Mouse (Mus musculus): ENCODE data around the gene Amz1. TPM values are rescaled to one million over a fixed set of nuclear protein-coding genes. Genes with fewer than 3 reads are reported as not detected.
A peak's percentile ranks its signal among the peaks of the same experiment; 100 is the strongest.

Amz1 gene
- polyA plus RNA-seq, 1 experiment from 2014 or later = 2.9 TPM

GRCm38 (mm10) chr5:140695987-140696386 lies 27.9 kb upstream of the Amz1 start:
- H3K36me3 ChIP-seq (ENCODE audit: control insufficient read depth, insufficient read depth, low read length) = peaks cover 16% of the 10 kb centered on the region; the same call in 1 of the 2 replicates
- H3K4me3 ChIP-seq (ENCODE audit: low read depth, low read length) = no peak overlapping the region
- WGBS = 74% methylated on average over 7 of the region's 7 CpGs
- H3K4me2 ChIP-seq (ENCODE audit: low read depth, low read length) = no peak overlapping the region
- H3K9me3 ChIP-seq (ENCODE audit: control insufficient read depth, low read length) = no peaks in the 10 kb centered on the region
- no peak overlapping the region for H3K9ac ChIP-seq (replicated peaks; ENCODE audit: low read depth, low read length)
- no peaks in the 10 kb centered on the region for H3K27me3 ChIP-seq (ENCODE audit: control insufficient read depth, insufficient read depth, low read length)
- ATAC-seq (ENCODE audit: low read depth) = no peak
- peaks cover under 1% of the 10 kb centered on the region for H3K4me1 ChIP-seq (ENCODE audit: control insufficient read depth, insufficient read depth, low read length)
- H3K27ac ChIP-seq (ENCODE audit: low read depth, low read length) = no peak overlapping the region

- H3K27me3 ChIP-seq (ENCODE audit: control insufficient read depth, insufficient read depth, low read length) = no peaks in the 10 kb centered on the region
- peaks cover 15% of the 10 kb centered on the region for H3K4me1 ChIP-seq (ENCODE audit: control insufficient read depth, insufficient read depth, low read length)
- WGBS = 87% methylated on average over 9 of the region's 9 CpGs
- no peak overlapping the region for H3K27ac ChIP-seq (ENCODE audit: low read depth, low read length)
- no peak for ATAC-seq (ENCODE audit: low read depth)
- no peak overlapping the region for H3K4me2 ChIP-seq (ENCODE audit: low read depth, low read length)
- no peaks in the 10 kb centered on the region for H3K9me3 ChIP-seq (ENCODE audit: control insufficient read depth, low read length)
- no peak overlapping the region for H3K9ac ChIP-seq (replicated peaks; ENCODE audit: low read depth, low read length)
- no peak overlapping the region for H3K4me3 ChIP-seq (ENCODE audit: low read depth, low read length)
- H3K36me3 ChIP-seq (ENCODE audit: control insufficient read depth, insufficient read depth, low read length) = 0 out of 2 replicates have a peak, but pooled peaks cover 16% of the 10 kb centered on the region
Measured at GRCm38 (mm10) chr5:140699776-140700175, 24.2 kb upstream of the Amz1 start.

GRCm38 (mm10) chr5:140701661-140702060 lies 22.3 kb upstream of the Amz1 start:
- peaks cover 20% of the 10 kb centered on the region for H3K4me1 ChIP-seq (ENCODE audit: control insufficient read depth, insufficient read depth, low read length)
- no peaks in the 10 kb centered on the region for H3K9me3 ChIP-seq (ENCODE audit: control insufficient read depth, low read length)
- under 1% methylated on average over 24 of the region's 25 CpGs for WGBS
- no peak for ATAC-seq (ENCODE audit: low read depth)
- peak overlapping the region; percentile 70 for H3K4me2 ChIP-seq (ENCODE audit: low read depth, low read length)
- peak overlapping the region; percentile 82 for H3K9ac ChIP-seq (replicated peaks; ENCODE audit: low read depth, low read length)
- peak overlapping the region; percentile 87 for H3K27ac ChIP-seq (ENCODE audit: low read depth, low read length)
- no peaks in the 10 kb centered on the region for H3K27me3 ChIP-seq (ENCODE audit: control insufficient read depth, insufficient read depth, low read length)
- peak overlapping the region; percentile 83 for H3K4me3 ChIP-seq (ENCODE audit: low read depth, low read length)
- 0 out of 2 replicates have a peak, but pooled peaks cover 8% of the 10 kb centered on the region for H3K36me3 ChIP-seq (ENCODE audit: control insufficient read depth, insufficient read depth, low read length)

- Histone ChIP-seq H3K36me3 (ENCODE audit: control insufficient read depth, insufficient read depth, low read length) (0 out of 2 replicates have a peak, but pooled peaks cover 8% of the 10 kb centered on the region), H3K27ac (ENCODE audit: low read depth, low read length) (peak within 1 kb of the TSS; percentile 87), H3K4me3 (ENCODE audit: low read depth, low read length) (peak within 1 kb of the TSS; percentile 83), H3K9ac (replicated peaks; ENCODE audit: low read depth, low read length) (peak within 1 kb of the TSS; percentile 82), H3K9me3 (ENCODE audit: control insufficient read depth, low read length) (no peaks in the 10 kb centered on the region), H3K27me3 (ENCODE audit: control insufficient read depth, insufficient read depth, low read length) (no peaks in the 10 kb centered on the region), H3K4me1 (ENCODE audit: control insufficient read depth, insufficient read depth, low read length) (peaks cover 20% of the 10 kb centered on the region), H3K4me2 (ENCODE audit: low read depth, low read length) (peak within 1 kb of the TSS; percentile 70)
- WGBS = under 1% methylated on average over 33 of the region's 33 CpGs
- ATAC-seq (ENCODE audit: low read depth) = peak; percentile 63; the same call in 1 of the 2 replicates
Measured at GRCm38 (mm10) chr5:140702103-140702513, 21.8 kb upstream of the Amz1 start, which contains the start of gene Iqce. Gene Iqce (minus strand): TSS chr5:140702378.

GRCm38 (mm10) chr5:140702618-140703175 lies 21.2 kb upstream of the Amz1 start:
- 0 out of 2 replicates have a peak, but pooled peaks cover 3% of the 10 kb centered on the region for H3K36me3 ChIP-seq (ENCODE audit: control insufficient read depth, insufficient read depth, low read length)
- no peaks in the 10 kb centered on the region for H3K9me3 ChIP-seq (ENCODE audit: control insufficient read depth, low read length)
- peak overlapping the region; percentile 12; the same call in 1 of the 2 replicates for H3K9ac ChIP-seq (replicated peaks; ENCODE audit: low read depth, low read length)
- H3K4me3 ChIP-seq (ENCODE audit: low read depth, low read length) = peak overlapping the region; percentile 83
- WGBS = 68% methylated on average over 19 of the region's 19 CpGs
- no peaks in the 10 kb centered on the region for H3K27me3 ChIP-seq (ENCODE audit: control insufficient read depth, insufficient read depth, low read length)
- H3K4me2 ChIP-seq (ENCODE audit: low read depth, low read length) = peak overlapping the region; percentile 70
- no peak for ATAC-seq (ENCODE audit: low read depth)
- peak overlapping the region; percentile 87; the same call in 1 of the 2 replicates for H3K27ac ChIP-seq (ENCODE audit: low read depth, low read length)
- H3K4me1 ChIP-seq (ENCODE audit: control insufficient read depth, insufficient read depth, low read length) = peaks cover 20% of the 10 kb centered on the region

GRCm38 (mm10) chr5:140703480-140704377 lies 20.2 kb upstream of the Amz1 start:
- Histone ChIP-seq H3K9me3 (ENCODE audit: control insufficient read depth, low read length) (no peaks in the 10 kb centered on the region), H3K9ac (replicated peaks; ENCODE audit: low read depth, low read length) (no peak overlapping the region), H3K36me3 (ENCODE audit: control insufficient read depth, insufficient read depth, low read length) (0 out of 2 replicates have a peak, but pooled peaks cover 3% of the 10 kb centered on the region), H3K4me2 (ENCODE audit: low read depth, low read length) (peak overlapping the region; percentile 65), H3K27ac (ENCODE audit: low read depth, low read length) (peak overlapping the region; percentile 92), H3K27me3 (ENCODE audit: control insufficient read depth, insufficient read depth, low read length) (no peaks in the 10 kb centered on the region), H3K4me3 (ENCODE audit: low read depth, low read length) (peak overlapping the region; percentile 61), H3K4me1 (ENCODE audit: control insufficient read depth, insufficient read depth, low read length) (peaks cover 20% of the 10 kb centered on the region)
- no peak for ATAC-seq (ENCODE audit: low read depth)
- WGBS = 43% methylated on average over 17 of the region's 17 CpGs

GRCm38 (mm10) chr5:140704378-140705251 lies 19.3 kb upstream of the Amz1 start, which contains the start of gene Brat1:
Gene Brat1 (plus strand): TSS chr5:140705011.
- H3K4me3 ChIP-seq (ENCODE audit: low read depth, low read length) = peak within 1 kb of the TSS; percentile 61
- H3K4me1 ChIP-seq (ENCODE audit: control insufficient read depth, insufficient read depth, low read length) = peaks cover 20% of the 10 kb centered on the region
- H3K9ac ChIP-seq (replicated peaks; ENCODE audit: low read depth, low read length) = peak within 1 kb of the TSS; percentile 68
- under 1% methylated on average over 68 of the region's 69 CpGs for WGBS
- H3K27me3 ChIP-seq (ENCODE audit: control insufficient read depth, insufficient read depth, low read length) = no peaks in the 10 kb centered on the region
- no peaks in the 10 kb centered on the region for H3K36me3 ChIP-seq (ENCODE audit: control insufficient read depth, insufficient read depth, low read length)
- H3K27ac ChIP-seq (ENCODE audit: low read depth, low read length) = peak within 1 kb of the TSS; percentile 92
- ATAC-seq (ENCODE audit: low read depth) = peak; percentile 93
- H3K9me3 ChIP-seq (ENCODE audit: control insufficient read depth, low read length) = no peaks in the 10 kb centered on the region
- H3K4me2 ChIP-seq (ENCODE audit: low read depth, low read length) = peak within 1 kb of the TSS; percentile 65

GRCm38 (mm10) chr5:140705501-140706171 lies 18.3 kb upstream of the Amz1 start:
- WGBS = 65% methylated on average over 7 of the region's 7 CpGs
- peak overlapping the region; percentile 61 for H3K4me3 ChIP-seq (ENCODE audit: low read depth, low read length)
- peaks cover 7% of the 10 kb centered on the region; the same call in 1 of the 2 replicates for H3K36me3 ChIP-seq (ENCODE audit: control insufficient read depth, insufficient read depth, low read length)
- peaks cover 20% of the 10 kb centered on the region for H3K4me1 ChIP-seq (ENCODE audit: control insufficient read depth, insufficient read depth, low read length)
- peak overlapping the region; percentile 68 for H3K9ac ChIP-seq (replicated peaks; ENCODE audit: low read depth, low read length)
- ATAC-seq (ENCODE audit: low read depth) = no peak
- no peak overlapping the region; the same call in 1 of the 2 replicates for H3K27ac ChIP-seq (ENCODE audit: low read depth, low read length)
- no peaks in the 10 kb centered on the region for H3K27me3 ChIP-seq (ENCODE audit: control insufficient read depth, insufficient read depth, low read length)
- H3K4me2 ChIP-seq (ENCODE audit: low read depth, low read length) = peak overlapping the region; percentile 65
- H3K9me3 ChIP-seq (ENCODE audit: control insufficient read depth, low read length) = no peaks in the 10 kb centered on the region

Data from neural tube, embryonic 14.5 days (tissue).